Mouse (Mus musculus) megakaryocyte, embryonic 14.5 days (primary cell): ENCODE results near the gene Fau. TPM values are rescaled to one million over a fixed set of nuclear protein-coding genes. Genes with fewer than 3 reads are reported as not detected.

ENCODE experiments used
- H3K27me3 ChIP-seq: replicated peaks from 2 replicates; pipeline ENCODE3; 2012; ENCODE audit warnings: inconsistent platforms
- H3K36me3 ChIP-seq: replicated peaks from 2 replicates; pipeline ENCODE3; 2012; ENCODE audit warnings: low read length, inconsistent platforms, mixed read lengths
- H3K4me1 ChIP-seq: 2 replicates; pipeline ENCODE4 v1.6.1; 2012; ENCODE audit warnings: inconsistent platforms
- H3K4me3 ChIP-seq: replicated peaks from 2 replicates; pipeline ENCODE3; 2012; ENCODE audit warnings: moderate library complexity, mild to moderate bottlenecking, inconsistent platforms
- H3K9me3 ChIP-seq: 2 replicates; pipeline ENCODE4 v1.6.1; 2012; ENCODE audit warnings: inconsistent platforms
- FLI1 ChIP-seq: IDR thresholded peaks from 2 replicates; pipeline ENCODE4 v1.6.1; 2012; ENCODE audit warnings: low read length, inconsistent platforms, mixed read lengths
- GATA1 ChIP-seq: IDR thresholded peaks from 3 replicates; pipeline ENCODE4 v1.6.1; 2012; ENCODE audit warnings: mixed read lengths, low read length, inconsistent platforms, borderline replicate concordance
- polyA plus RNA-seq: library from polyadenylated mRNA; stranded (reverse); fragments of >175 nt; gene quantifications from 2 replicates; pipeline ENCODE4 v1.2.3, GENCODE M21; 2012; ENCODE audit warnings: low replicate concordance; ENCODE audit not compliant: insufficient read depth

Gene Fau
- polyA plus RNA-seq: 3,425 and 5,919 TPM in 2 replicates

DNA sequence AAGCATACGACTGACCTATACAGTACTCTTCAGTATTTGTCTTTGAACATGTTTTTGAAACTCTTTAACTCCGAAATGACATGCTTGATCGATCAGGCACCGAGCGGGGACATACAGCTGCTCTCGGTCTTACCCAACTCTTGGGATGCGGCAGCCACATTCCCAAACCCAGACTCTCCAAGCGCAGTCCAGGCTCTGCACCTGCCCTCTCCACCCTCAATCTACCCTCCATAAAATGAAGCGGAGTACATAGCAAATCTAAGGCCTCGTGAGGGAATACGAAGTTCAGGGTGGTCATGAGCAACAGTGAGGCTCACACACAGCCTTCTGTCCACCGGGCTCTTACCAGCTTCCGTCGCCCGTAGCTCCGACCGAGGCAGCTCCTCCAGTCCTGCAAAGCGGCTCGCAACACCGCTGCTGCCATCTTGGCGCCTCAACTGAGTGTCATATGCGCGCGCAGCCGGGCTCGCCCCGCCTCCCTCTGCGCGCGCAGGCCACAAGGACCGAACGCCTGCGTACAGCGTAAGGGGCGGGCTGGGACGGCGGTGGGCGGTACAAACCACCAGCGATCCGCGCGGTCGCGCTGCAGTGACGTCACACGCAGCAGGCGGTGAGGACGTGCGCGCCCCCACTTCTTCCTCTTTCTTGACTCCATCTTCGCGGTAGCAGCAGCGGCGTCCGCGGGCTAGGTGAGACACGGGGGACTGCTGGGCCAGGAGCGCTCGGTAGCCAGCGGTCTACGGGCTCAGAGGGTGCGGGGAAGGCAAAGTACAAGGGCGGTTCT is at the start of gene Fau, which contains the start of gene Mrpl49:
Fau (plus strand) TSS at position 532 of the 784 bp plus-strand sequence.
Mrpl49 (minus strand) TSS at position 473 of the 784 bp plus-strand sequence.
- Histone ChIP-seq H3K4me3 (peak within 1 kb of the TSS; percentile 100), H3K4me1 (peaks cover 69% of the 10 kb centered on the region), H3K27me3 (no peaks in the 10 kb centered on the region), H3K9me3 (no peaks in the 10 kb centered on the region), H3K36me3 (peaks cover 46% of the 10 kb centered on the region)
- TF ChIP-seq GATA1 (no peak), FLI1 (no peak)

DNA sequence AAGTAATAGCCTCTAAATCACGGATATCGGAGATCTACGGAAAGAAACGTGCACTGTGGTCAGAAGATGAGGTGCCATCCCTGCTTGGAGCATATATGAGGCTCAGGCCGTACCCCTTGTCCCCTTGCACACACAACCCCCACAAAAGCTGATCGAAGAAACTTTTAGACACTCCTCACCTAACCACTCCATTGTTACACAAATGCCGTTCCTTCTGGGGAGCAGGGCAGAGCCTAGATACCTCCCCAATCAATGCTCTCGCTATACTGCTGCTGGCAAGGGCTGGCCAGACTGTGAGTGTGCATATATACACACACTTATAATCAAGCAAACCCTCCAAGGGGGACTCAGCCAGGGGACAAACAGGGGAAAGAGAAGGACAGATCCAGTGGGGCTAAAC is 48.5 kb upstream of the Fau start:
- TF ChIP-seq FLI1 (no peak), GATA1 (no peak)
- H3K9me3 ChIP-seq: no peaks in the 10 kb centered on the region
- no peaks in the 10 kb centered on the region for H3K27me3 ChIP-seq
- H3K4me3 ChIP-seq: no peak overlapping the region
- peaks cover 79% of the 10 kb centered on the region for H3K36me3 ChIP-seq
- H3K4me1 ChIP-seq: peaks cover 26% of the 10 kb centered on the region

DNA sequence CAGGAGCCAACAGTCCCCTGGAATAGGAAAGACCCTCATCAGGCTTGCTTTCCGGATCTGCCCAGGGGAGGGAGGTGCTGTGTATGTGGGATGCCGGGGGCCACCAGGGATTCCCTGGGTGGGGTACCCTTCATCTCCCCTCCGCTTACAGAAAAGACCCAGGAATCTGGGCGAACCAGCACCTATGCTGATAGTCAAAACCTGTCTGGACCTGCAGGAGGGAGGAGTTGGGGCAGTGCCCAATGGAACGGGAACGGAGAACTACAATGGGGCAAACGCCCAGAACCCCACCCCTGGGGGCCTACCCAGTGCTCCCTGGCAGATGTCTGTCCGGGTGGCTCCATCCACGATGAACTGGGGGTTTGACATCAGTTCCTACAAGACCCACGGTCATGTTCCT is 44.0 kb upstream of the Fau start:
- TF ChIP-seq GATA1 (no peak), FLI1 (no peak)
- peaks cover 62% of the 10 kb centered on the region for H3K4me1 ChIP-seq
- no peaks in the 10 kb centered on the region for H3K27me3 ChIP-seq
- no peak overlapping the region for H3K4me3 ChIP-seq
- H3K9me3 ChIP-seq: no peaks in the 10 kb centered on the region
- peaks cover 51% of the 10 kb centered on the region for H3K36me3 ChIP-seq

DNA sequence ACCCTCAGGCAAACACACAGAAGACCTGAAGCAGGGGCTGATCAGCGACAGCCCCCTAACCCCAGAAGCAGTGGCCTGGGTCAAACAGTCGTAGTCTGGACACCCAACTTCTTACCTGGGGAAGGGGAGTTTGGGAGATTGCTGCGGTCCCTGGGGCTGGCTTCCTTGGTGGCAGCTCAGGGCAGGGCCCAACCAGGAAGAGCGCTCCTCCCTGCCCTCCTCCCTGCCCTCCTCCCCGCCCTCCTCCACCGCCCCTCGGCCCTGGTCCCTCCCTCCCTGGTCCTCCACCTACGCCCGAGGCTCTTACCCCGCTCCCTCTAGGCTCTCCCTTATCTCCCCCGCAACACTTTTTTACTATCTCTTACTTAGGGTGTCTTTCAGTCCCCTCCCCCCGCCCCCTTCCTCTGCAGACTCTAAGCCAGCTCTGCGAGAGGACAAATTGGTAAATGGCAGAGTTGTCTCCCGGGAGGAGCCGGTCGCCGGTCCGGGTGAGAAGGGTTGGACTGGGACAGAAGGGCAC is 42.6 kb upstream of the Fau start:
- Histone ChIP-seq H3K9me3 (no peaks in the 10 kb centered on the region), H3K4me1 (peaks cover 70% of the 10 kb centered on the region), H3K36me3 (peaks cover 40% of the 10 kb centered on the region), H3K27me3 (no peaks in the 10 kb centered on the region), H3K4me3 (peak overlapping the region; percentile 94)
- TF ChIP-seq GATA1 (no peak), FLI1 (no peak)

DNA sequence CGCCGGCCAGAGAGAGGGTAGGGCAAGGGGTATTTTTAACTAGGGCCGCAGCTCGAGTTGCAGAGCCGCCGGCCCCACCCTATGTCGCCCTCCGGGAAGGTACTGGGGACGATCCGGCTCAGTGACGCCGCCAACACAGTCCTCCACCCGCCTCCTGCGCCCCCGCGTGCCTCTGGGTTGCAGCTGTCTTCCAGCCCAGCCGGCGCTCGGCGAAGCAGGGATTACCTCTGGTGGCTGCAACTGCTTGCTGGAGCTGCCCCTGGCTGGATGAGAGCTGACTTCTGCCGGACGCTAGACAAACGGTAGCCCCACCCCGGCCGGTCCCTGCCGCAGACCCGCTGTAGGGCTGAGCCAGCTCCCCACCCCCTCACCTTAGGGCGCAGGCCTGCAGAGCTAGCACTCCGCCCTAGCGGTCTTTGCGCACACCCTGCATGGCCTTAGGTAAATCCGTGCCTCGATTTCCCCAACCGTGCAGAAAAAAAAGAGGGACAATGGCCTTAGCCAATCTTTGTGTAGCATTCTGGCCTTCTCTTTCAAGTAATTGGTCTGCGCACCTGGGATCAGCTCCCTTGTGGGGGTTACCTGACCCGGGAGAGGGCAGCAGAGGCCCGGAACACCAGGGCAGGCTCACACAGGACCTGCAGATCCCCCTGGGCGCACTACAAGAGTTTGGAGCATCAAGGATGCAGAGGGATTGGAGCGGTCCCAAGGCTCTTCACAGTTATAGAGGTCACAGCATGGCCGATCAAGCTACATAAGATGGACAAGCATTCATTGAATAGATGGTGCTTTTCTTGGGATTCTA is 41.9 kb upstream of the Fau start, which contains the start of gene Capn1:
Capn1 (minus strand) TSS at position 387 of the 805 bp plus-strand sequence.
- H3K27me3 ChIP-seq: no peaks in the 10 kb centered on the region
- TF ChIP-seq GATA1 (no peak), FLI1 (no peak)
- H3K36me3 ChIP-seq: peaks cover 33% of the 10 kb centered on the region
- H3K4me1 ChIP-seq: peaks cover 74% of the 10 kb centered on the region
- no peaks in the 10 kb centered on the region for H3K9me3 ChIP-seq
- H3K4me3 ChIP-seq: peak within 1 kb of the TSS; percentile 94

DNA sequence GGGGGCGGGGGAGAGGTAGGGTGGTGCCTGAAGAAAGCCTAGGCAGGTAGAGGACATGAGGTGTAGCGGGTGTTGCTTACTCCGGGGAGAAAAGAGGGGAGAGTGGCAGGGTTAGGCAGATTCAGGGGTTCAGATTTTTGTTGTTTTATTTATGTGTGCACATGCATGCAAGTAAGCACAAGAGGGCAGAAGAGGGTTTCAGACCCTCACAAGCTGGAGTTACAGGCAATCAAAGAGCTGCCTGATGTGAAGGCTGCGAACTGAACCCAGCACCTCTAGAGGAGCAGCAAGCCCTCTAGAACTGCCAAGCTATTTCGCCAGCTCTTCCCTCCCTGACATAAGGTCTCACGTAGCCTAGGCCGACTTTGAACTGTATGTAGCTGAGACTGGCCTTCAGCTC is 41.1 kb upstream of the Fau start:
- Histone ChIP-seq H3K9me3 (no peaks in the 10 kb centered on the region), H3K4me3 (peak overlapping the region; percentile 94), H3K4me1 (peaks cover 66% of the 10 kb centered on the region), H3K36me3 (peaks cover 25% of the 10 kb centered on the region), H3K27me3 (no peaks in the 10 kb centered on the region)
- no peak for TF ChIP-seq GATA1
- no peak for TF ChIP-seq FLI1

DNA sequence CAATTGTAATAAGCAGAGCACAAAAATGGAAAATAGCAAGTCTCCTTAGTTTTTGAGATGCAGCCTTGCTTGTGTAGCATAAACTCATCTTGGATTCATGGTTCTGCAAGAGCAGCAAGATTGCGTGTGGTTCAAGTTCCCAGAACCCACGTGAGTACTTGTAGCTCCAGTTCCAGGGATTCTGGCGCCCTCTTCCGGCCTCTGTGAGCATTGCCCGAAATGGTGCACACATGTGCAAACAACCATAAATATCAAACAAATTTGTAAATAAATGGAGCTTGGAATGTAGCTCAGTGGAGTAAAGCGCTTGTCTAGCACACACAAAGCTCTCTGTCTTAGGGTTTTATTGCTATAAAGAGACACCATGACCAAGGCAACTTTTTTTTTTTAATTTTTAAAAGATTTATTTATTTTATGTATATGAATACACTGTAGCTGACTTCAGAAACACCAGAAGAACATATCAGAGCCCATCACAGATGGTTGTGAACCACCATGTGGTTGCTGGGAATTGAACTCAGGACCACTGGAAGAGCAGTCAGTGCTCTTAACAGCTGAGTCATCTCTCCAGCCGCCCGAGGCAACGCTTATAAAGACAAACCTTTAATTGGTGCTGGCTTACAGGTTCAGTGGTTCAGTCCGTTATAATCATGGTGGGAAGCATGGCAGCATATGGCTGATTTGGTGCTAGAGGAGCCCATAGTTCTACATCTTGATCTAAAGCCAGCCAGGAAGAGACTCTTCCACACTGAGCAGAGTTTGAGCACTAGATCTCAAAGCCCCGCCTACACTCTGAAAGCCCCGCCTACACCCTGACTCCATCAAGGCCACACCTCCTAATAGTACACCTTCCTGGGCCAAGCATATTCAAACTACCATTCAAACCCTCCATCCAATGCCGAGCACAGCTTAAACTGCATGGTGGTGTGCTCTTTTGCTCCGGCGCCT is 39.2 kb upstream of the Fau start:
- H3K27me3 ChIP-seq: peaks cover 6% of the 10 kb centered on the region
- H3K4me1 ChIP-seq: peaks cover 60% of the 10 kb centered on the region
- H3K4me3 ChIP-seq: peak overlapping the region; percentile 66
- H3K36me3 ChIP-seq: peaks cover 8% of the 10 kb centered on the region
- H3K9me3 ChIP-seq: no peaks in the 10 kb centered on the region
- no peak for TF ChIP-seq GATA1
- TF ChIP-seq FLI1: no peak

DNA sequence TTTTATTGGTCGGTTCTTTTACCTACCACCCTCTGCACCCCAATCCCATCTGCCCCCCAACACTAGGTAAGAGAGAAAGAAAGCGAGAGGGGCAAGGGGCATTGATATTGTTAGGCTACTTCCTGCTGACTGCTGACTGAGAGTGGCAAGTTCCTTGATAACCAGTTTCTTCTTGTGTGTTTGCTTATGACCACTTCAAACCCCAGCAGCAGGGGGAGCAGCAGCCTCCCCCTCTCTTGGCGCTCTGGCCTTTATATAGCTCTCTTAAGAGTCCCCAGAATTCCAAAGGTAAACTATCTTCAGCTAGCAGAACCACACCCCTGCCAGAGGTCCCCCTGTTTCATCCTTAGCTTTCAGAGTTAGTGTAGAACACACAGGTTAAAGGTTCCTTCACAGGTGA is 37.4 kb upstream of the Fau start:
- peaks cover 43% of the 10 kb centered on the region for H3K4me1 ChIP-seq
- no peak overlapping the region for H3K4me3 ChIP-seq
- H3K36me3 ChIP-seq: no peaks in the 10 kb centered on the region
- H3K27me3 ChIP-seq: peaks cover 21% of the 10 kb centered on the region
- H3K9me3 ChIP-seq: no peaks in the 10 kb centered on the region
- TF ChIP-seq FLI1 (no peak), GATA1 (no peak)

DNA sequence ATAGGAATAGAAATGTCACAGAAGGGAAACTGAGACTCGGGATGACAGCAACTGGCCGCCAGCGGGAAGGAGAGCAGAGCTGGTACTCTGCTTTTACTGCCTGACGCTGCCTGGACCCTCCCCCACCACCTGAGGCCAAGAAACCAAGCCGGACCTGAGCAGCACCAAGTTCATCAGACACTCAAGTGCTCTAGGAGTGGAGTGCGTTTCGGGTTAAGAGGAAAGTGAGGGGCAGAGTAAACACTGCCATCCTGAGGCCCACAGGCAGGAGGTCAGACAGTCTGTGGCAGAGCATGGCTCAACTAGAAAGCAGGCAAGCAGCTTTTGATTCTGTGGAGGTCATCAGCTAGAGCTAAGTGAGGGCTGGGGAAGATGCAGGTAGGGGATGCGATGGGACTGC is 34.6 kb upstream of the Fau start:
- no peak overlapping the region for H3K4me3 ChIP-seq
- H3K9me3 ChIP-seq: no peaks in the 10 kb centered on the region
- H3K27me3 ChIP-seq: peaks cover 29% of the 10 kb centered on the region
- H3K36me3 ChIP-seq: no peaks in the 10 kb centered on the region
- TF ChIP-seq FLI1: no peak
- TF ChIP-seq GATA1: no peak
- peaks cover 18% of the 10 kb centered on the region for H3K4me1 ChIP-seq
